Mouse (Mus musculus): ENCODE measurements around the gene Mafb.

Mafb gene

GRCm38 (mm10) chr2:160327167-160327566 is 39.7 kb downstream of the Mafb start:
- no peak for DNase-seq (ENCODE audit: low spot score in 2 of 2)

GRCm38 (mm10) chr2:160325105-160325644 is 41.7 kb downstream of the Mafb start:
- DNase-seq (ENCODE audit: low spot score in 2 of 2) = no peak

GRCm38 (mm10) chr2:160321829-160322228 is 45.0 kb downstream of the Mafb start:
- DNase-seq (ENCODE audit: low spot score in 2 of 2) = no peak

- no peak for DNase-seq (ENCODE audit: low spot score in 2 of 2)
These were observed 48.6 kb downstream of the Mafb start for GRCm38 (mm10) chr2:160318255-160318654.

Measured in right cerebral cortex, adult 2 months (tissue).